Mouse (Mus musculus) Patski (cell line): ENCODE data around the gene Ipo5. TPM values are rescaled to one million over a fixed set of nuclear protein-coding genes. Genes with fewer than 3 reads are reported as not detected.

Experiments used
- ATAC-seq: fragments of 100-300 bp; one replicate; pipeline ENCODE4 v1.8.0; 2021
- CTCF ChIA-PET: fragments of 350-600 bp; sonication (Branson Sonifier 250); formaldehyde crosslinking; loops from one replicate; lab custom pipeline; 2022; ENCODE audit warnings: inconsistent platforms; lab: Charles Lee
- POLR2A ChIA-PET: fragments of 350-600 bp; sonication (Branson Sonifier 250); formaldehyde crosslinking; loops from one replicate; lab custom pipeline; 2022; ENCODE audit warnings: antibody characterized with exemption, inconsistent platforms; lab: Charles Lee
- DNase-seq: peaks from one replicate; pipeline ENCODE4 v3.0.0-alpha.2; 2011; ENCODE audit warnings: low read depth, low spot score
- H3K27me3 ChIP-seq: fragments of 371-371 bp; one replicate; pipeline ENCODE4 v1.5.1; 2021
- CTCF ChIP-seq: fragments of 100-300 bp; IDR thresholded peaks from one replicate; pipeline ENCODE4 v1.5.1; 2021
- in situ Hi-C: fragments of 300-500 bp; cut with MboI; formaldehyde crosslinking; loops from 3 replicates; pipeline ENCODE4 v1.11.1; 2018; ENCODE audit warnings: low pct_unique_long_range_greater_than_20kb, mixed read lengths
- polyA plus RNA-seq: library from polyadenylated mRNA; unstranded; gene quantifications from one replicate; pipeline ENCODE4 v1.2.3, GENCODE M21; 2021

The Ipo5 gene
- polyA plus RNA-seq, 1 experiment from 2014 or later: 137 TPM

DNA sequence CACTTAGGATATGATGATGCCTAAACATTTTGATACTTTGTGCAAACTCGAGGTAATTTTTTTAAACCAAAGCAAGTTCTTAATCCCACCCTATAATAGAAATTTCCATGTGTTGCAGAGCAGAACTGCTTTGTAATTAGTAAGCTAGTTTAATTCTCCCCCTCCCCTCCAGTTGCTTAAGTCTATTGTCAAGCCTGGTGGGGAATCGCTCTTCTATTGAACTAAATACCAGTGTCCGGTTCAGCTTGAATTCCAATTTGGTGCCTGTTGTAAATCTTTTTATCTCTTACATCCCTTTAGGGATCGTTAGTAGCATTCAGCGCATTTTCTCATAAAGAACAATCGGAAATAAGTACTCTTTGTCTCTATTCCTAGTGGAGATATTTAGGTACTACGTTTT is 1.9 kb downstream of the Ipo5 start:
- TF ChIP-seq CTCF: no peak
- in situ Hi-C loops: no loop called here
- no peak for DNase-seq
- ATAC-seq: no peak
- H3K27me3 ChIP-seq: no peaks in the 10 kb centered on the region
- POLR2A ChIA-PET: interaction anchor here (1.0 kb wide), 1 partner anchor 23 kb away, joined by 4 read pairs; no protein-coding TSS in a partner anchor
- CTCF ChIA-PET: interaction anchor here (2.7 kb wide), 1 partner anchor 19 kb away, joined by 6 read pairs; no protein-coding TSS in a partner anchor

GRCm38 (mm10) chr14:120921805-120922204 is 10.8 kb downstream of the Ipo5 start:
- no peak for DNase-seq
- H3K27me3 ChIP-seq: no peaks in the 10 kb centered on the region
- in situ Hi-C loops: no loop called here
- ChIA-PET CTCF (interaction anchor here (0.9 to 1.7 kb wide), 2 partner anchors 89 to 94 kb away, joined by 3 to 4 read pairs; no protein-coding TSS in a partner anchor), POLR2A (no interaction called here)
- no peak for ATAC-seq
- no peak for TF ChIP-seq CTCF

DNA sequence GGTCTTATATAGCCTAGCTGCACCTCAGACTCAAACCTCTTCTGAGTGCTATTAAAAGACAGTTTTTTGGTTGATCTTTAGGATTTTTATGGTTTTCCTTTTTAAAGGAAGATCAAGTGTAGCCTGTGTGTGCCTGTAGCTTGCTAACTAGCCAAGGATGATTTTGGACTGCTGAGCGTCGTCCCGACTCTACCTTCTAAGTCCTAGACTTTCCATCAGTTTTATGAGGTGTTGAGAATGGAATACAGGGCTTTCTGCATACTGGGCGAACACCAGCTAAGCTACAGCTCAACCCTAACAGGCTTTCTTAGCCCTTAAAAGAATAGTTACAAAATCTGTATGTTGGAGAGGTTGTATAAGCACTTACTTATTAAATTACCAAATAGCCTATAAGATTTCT is 13.0 kb downstream of the Ipo5 start:
- POLR2A ChIA-PET: no interaction called here
- H3K27me3 ChIP-seq: no peaks in the 10 kb centered on the region
- CTCF ChIA-PET: interaction anchor here (1.1 to 1.6 kb wide), 2 partner anchors 9 to 92 kb away, joined by 3 to 7 read pairs; no protein-coding TSS in a partner anchor
- TF ChIP-seq CTCF: no peak
- no peak for ATAC-seq
- in situ Hi-C loops: no loop called here
- no peak for DNase-seq

DNA sequence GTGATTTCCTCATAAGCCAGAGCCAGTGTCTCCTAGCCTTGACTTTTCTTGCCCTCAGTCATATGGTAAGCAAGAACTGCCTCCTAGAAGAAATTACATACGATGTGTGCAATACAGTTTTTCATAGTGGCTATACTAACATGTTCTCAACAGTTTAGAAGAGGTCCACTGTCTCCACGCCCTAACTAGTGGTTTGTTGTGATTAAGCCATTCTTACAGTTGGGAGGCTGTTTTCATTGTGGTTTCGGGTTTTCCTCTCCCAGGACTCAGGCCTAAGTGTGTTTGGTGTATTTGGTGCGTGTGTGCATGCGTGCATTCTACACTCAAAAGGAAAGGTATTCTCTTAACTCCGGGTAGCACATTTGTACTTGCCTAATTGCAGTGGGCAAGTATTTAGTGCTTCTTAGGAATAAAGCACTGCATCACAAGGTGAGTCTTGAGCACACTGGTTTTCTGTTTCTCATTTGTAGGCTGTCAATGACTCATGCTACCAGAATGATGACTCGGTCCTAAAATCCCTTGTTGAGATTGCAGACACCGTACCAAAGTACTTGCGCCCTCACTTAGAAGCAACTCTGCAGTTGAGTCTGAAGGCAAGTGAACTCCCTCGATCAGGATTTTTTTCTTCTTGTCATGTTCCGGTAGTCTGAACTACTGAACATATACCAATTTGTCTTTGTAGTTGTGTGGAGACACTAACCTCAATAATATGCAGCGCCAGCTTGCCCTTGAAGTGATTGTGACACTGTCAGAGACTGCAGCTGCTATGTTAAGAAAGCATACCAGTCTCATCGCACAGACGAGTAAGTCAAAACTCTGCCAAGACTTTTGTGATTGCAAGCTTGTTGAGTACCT is 14.9 kb downstream of the Ipo5 start:
- ATAC-seq: no peak
- CTCF ChIA-PET: interaction anchor here (1.6 kb wide), 1 partner anchor 93 kb away, joined by 7 read pairs; no protein-coding TSS in a partner anchor
- no peak for TF ChIP-seq CTCF
- no peak for DNase-seq
- POLR2A ChIA-PET: no interaction called here
- no peaks in the 10 kb centered on the region for H3K27me3 ChIP-seq
- in situ Hi-C loops: no loop called here

- no peaks in the 10 kb centered on the region for H3K27me3 ChIP-seq
- in situ Hi-C loops: no loop called here
- no peak for DNase-seq
- POLR2A ChIA-PET: no interaction called here
- TF ChIP-seq CTCF: no peak
- no peak for ATAC-seq
- CTCF ChIA-PET: interaction anchor here (1.3 to 1.7 kb wide), 3 partner anchors 8 to 99 kb away, joined by 4 to 6 read pairs (median 6); no protein-coding TSS in a partner anchor
Observed at GRCm38 (mm10) chr14:120931236-120931635, 20.2 kb downstream of the Ipo5 start.

DNA sequence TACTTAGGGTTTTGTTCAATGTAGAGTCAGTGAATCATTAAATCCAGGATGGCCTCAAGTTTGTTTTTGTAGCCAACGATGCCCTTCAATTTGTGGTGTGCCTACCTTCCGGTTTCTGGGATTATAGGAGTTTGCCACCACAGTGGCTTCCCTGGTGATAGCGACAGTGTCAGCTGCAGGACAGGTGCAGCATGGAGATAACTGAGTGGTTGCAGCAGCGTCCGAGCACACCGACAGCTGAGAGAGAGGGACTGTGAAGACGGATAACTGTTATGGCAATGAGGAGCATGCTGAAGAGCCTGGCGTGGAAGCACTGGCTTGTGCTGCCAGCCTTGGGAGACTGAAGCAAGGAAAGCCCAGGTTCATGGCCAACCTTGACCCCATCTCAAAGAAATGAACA is 22.6 kb downstream of the Ipo5 start:
- ChIA-PET CTCF (interaction anchor here (1.6 kb wide), 1 partner anchor 20 kb away, joined by 3 read pairs; no protein-coding TSS in a partner anchor), POLR2A (no interaction called here)
- ATAC-seq (no peak), DNase-seq (no peak)
- no peaks in the 10 kb centered on the region for H3K27me3 ChIP-seq
- in situ Hi-C loops: no loop called here
- TF ChIP-seq CTCF: no peak

GRCm38 (mm10) chr14:120937102-120937501 is 26.1 kb downstream of the Ipo5 start:
- ChIA-PET POLR2A (no interaction called here), CTCF (interaction anchor here (0.6 to 1.2 kb wide), 2 partner anchors 28 to 103 kb away, joined by 3 read pairs; no protein-coding TSS in a partner anchor)
- TF ChIP-seq CTCF: no peak
- ATAC-seq (no peak), DNase-seq (no peak)
- no peaks in the 10 kb centered on the region for H3K27me3 ChIP-seq
- in situ Hi-C loops: no loop called here

- no peak for TF ChIP-seq CTCF
- in situ Hi-C loops: no loop called here
- no peak for ATAC-seq
- no peaks in the 10 kb centered on the region for H3K27me3 ChIP-seq
- DNase-seq: no peak
- POLR2A ChIA-PET: no interaction called here
- CTCF ChIA-PET: no interaction called here
Observed at GRCm38 (mm10) chr14:120942803-120943202, 31.8 kb downstream of the Ipo5 start.

DNA sequence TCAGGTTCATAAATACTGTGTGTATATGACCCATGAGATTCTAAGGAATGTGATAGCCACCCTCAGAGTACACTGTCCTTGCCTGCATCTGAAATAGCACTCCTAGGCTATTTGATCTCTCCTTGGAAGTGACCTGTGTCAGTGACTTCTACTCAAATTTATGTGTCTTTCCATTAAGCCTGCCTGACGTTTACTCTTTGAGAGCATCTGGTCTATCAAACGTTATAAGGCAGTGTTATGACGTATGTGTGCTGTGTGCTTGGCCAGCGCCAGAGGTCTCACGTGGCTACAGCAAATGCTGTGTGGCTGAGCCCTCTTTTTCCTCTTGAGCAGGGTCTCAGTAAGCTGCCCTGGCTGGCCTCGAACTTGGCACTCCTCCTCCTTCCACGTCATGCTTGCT is 34.1 kb downstream of the Ipo5 start:
- ChIA-PET POLR2A (no interaction called here), CTCF (interaction anchor here (0.9 to 1.2 kb wide), 2 partner anchors 28 to 280 kb away, joined by 3 read pairs; no protein-coding TSS in a partner anchor)
- TF ChIP-seq CTCF: no peak
- no peaks in the 10 kb centered on the region for H3K27me3 ChIP-seq
- in situ Hi-C loops: no loop called here
- ATAC-seq: no peak
- no peak for DNase-seq

- in situ Hi-C loops: no loop called here
- no peak for TF ChIP-seq CTCF
- ChIA-PET POLR2A (no interaction called here), CTCF (interaction anchor here (0.9 kb wide), 1 partner anchor 25 kb away, joined by 3 read pairs; no protein-coding TSS in a partner anchor)
- no peaks in the 10 kb centered on the region for H3K27me3 ChIP-seq
- ATAC-seq (no peak), DNase-seq (no peak)
Observed at GRCm38 (mm10) chr14:120947104-120947503, 36.1 kb downstream of the Ipo5 start.

- in situ Hi-C loops: no loop called here
- no peak for TF ChIP-seq CTCF
- no peak for DNase-seq
- H3K27me3 ChIP-seq: no peaks in the 10 kb centered on the region
- ChIA-PET CTCF (interaction anchor here (1.4 kb wide), 1 partner anchor 20 kb away, joined by 3 read pairs; no protein-coding TSS in a partner anchor), POLR2A (no interaction called here)
- no peak for ATAC-seq
Observed at GRCm38 (mm10) chr14:120949002-120949401, 38.0 kb downstream of the Ipo5 start.
